Mouse (Mus musculus): ENCODE results near the gene Msh4. TPM values are rescaled to one million over a fixed set of nuclear protein-coding genes. Genes with fewer than 3 reads are reported as not detected.

Msh4 gene
- total RNA-seq (2014; fragmentation: Nextera tagmentation) = not detected in 2 replicates
- total RNA-seq (2017) = not detected in 2 replicates

DNA sequence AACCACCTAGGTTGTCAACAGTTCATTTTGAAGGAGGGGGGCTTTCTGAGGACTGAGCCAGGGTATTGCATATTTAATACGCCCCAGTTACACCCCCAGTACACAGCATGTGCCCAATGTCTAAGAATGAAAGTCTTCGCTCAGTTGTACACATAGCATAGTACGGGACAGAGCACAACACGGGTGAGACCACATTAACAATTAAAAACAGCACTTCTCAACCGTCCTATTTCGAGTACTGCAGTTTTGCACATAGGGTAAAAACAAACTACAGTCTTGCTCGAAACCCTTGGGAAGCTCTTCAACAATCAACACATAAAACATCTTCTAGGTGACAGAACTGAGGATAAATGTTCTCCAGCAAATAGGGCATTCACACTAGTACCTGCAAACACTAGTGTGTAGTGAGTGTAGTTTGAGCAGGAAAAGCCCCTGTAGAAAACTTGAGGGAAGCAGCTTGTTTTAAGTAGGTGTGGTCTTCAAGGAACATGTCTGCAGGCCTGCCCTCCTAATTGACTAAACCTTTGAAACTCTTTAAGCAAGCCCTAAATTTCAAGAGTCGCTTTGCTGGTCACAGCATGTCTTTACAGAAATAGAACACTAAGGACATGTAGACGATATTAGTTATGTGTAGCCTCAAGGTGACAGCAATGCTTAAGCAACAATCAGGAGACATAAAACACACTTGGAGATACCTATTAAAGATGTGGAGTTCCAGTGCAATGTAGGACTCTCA is at the start of gene Msh4:
Msh4 (minus strand) TSS at position 3 of the 736 bp plus-strand sequence.
- no peak for ATAC-seq (replicated peaks; ENCODE audit: poor library complexity, severe bottlenecking)

DNA sequence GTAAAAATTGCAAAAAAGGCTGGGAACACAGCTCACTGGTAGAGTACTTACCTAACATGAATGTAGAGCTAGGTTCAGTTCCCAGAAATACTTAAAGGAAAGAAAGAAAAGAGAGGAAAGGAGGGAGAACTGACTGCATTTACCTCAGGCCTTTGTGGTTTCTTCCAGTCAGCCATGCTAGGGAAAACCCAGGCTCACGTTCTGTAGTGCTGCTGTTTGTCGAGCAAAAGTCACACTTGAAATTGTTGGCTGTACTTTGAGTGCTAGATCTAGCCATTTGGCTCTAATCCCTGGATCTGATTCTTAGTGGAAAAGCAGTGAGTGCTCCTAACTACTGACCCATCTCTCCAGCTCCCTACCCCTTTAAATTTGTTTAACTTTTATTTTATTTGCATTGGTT is 42.2 kb upstream of the Msh4 start:
- no peak for ATAC-seq (replicated peaks; ENCODE audit: poor library complexity, severe bottlenecking)

DNA sequence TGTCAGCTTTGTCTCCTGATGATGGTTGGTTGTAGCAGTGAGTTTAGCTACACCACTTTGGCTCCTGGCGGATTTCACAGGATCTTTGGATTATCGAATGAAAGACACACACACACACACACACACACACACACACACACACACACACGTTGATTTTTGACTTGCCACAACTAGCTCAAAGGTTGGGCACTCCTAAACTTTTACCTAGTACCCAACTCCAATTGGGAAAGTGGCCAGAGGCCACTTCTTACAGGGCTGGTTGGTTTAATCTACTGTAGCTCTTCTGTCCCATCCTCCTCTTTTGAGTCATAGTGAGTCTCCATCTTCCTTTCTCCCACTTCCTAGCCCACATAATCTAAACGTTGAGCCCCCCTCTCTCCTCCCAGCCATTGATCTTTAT is 41.3 kb upstream of the Msh4 start:
- ATAC-seq (replicated peaks; ENCODE audit: poor library complexity, severe bottlenecking) = no peak

DNA sequence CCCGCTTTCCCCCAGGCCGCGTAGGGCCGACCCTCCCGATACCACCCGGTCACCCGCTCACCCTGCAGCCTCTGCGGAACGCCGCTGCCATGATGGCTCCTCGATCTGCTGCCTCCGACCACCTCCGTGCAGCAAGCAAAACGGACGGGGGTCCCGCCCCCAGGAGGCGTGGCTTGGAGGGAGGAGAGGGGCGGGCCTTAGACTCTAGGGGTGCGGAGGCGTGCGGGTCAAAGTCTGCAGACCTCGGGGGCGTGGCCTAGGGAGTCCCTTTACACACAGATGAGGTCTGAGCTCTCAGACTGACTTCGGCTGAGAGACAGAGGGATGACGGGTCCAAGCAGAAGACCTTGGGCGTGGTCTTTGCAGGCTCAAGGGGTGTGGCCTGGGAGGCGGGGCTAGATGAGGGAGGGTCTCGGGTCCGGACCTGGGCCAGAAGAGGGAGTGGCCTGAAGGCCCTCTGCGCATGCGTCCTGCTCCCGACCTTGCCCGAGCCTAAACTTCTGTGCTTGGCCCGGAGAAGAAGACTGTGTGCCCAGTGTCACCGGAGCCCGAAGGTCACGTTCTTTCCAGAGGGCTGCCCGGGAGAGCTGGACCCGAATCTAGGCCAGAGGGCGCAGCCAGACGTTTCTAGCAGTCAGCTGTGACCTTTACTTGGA is 38.5 kb upstream of the Msh4 start, which contains the start of gene Acadm:
Acadm (minus strand) TSS at position 298 of the 656 bp plus-strand sequence.
- peak; percentile 89 for ATAC-seq (replicated peaks; ENCODE audit: poor library complexity, severe bottlenecking)

DNA sequence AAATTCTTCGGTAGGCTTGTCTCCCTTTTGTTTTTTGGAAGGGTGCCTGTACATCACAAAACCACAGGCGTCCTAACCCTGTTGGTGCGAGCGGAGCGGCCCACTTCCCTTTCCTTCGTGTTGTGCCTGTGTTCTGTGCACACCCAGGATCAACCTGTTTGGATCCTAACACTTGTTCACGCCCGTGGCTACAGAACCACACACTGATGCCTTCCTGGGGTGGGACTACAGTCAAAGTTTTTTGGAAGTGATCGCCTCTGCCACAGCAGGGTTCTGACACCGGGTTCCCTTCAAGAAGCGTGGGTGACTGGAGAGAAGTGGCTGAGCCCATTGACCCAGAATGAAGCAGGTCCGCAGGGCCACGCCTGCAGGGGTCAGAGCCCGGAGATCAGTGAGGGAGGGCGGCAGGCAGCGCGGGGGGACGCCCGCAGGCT is 38.0 kb upstream of the Msh4 start:
- peak; percentile 60 for ATAC-seq (replicated peaks; ENCODE audit: poor library complexity, severe bottlenecking)

DNA sequence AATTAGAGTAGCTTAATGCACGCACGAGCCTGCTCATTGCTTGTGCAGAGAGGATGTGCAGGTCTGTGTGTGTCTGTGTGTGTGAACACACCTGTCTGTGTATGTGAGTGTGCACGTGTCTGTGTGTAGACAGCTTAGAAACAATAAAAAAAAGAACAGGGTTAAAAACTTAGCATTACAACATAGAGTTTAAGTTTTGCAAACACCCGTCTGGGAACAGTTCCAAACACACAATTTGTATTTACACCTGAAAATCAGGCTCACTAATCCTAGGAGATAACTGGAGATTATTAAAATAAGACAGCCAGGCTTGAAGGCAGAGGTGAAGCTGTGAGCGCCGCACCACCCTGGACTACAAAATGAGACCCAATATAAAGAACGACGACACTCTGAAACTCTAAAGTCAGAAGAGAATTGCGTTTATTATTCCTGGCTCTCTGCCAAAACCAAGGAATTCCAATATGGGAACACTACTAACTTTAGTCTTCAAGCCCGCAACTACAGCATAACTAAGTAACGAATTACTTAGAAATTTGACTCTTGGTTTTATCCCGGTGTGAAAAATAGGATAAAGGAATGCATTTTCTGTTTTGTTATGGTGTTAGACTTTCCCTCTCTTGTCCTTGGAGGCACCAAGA is 37.2 kb upstream of the Msh4 start:
- no peak for ATAC-seq (replicated peaks; ENCODE audit: poor library complexity, severe bottlenecking)

DNA sequence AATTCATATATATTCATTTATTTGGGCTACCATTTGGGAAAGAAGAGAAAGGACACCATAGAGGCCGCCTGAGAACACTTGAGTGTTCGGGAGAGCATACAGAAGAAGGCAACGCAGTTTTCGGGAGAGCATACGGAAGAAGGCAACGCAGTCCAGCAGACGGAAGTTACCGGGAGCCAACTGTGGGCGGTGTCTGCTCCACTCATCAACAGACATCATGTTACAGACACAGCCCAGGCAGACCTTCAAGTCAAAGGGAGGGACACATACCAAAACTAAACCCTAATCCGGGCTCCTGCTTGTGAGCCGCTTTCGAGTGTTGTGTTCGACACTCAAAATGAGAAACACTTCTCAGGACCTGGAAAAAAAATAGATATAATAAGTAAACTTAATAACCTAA is 35.7 kb upstream of the Msh4 start:
- no peak for ATAC-seq (replicated peaks; ENCODE audit: poor library complexity, severe bottlenecking)

DNA sequence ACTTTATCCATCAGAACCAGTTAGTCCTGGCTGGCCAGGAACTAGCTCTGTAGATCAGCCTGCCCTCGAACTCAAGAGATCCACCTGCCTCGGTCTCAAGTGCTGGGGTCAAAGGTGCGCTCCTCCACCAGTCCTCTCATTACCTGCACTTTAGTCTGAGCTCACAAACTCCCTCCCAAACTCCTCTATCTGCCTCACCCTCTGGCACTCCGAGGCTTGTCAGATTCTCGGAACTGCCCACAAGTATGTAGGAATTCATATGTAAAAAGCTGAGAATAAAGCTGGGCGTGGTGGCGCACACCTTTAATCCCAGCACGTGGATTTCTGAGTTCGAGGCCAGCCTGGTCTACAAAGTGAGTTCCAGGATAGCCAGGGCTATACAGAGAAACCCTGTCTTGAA is 34.5 kb upstream of the Msh4 start:
- ATAC-seq (replicated peaks; ENCODE audit: poor library complexity, severe bottlenecking) = no peak

DNA sequence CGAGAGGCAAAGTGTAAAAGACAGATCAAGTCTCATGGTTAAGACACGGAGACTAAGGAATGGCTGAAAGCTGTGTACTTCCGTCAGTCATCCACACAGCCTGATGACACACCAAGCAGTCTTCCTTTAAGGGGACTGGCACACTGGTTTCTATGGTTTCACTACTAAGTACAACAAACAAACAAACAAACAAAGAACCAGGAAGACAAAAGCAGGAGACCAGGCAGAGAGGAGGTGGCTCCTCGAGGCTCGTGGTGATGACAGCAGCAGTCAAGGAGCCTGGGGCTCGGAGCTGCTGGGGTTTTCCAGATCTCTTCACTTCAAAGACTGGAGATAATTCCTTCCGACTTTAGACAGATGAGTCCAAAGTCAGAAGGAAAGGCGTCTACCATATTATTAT is 34.1 kb upstream of the Msh4 start:
- no peak for ATAC-seq (replicated peaks; ENCODE audit: poor library complexity, severe bottlenecking)

DNA sequence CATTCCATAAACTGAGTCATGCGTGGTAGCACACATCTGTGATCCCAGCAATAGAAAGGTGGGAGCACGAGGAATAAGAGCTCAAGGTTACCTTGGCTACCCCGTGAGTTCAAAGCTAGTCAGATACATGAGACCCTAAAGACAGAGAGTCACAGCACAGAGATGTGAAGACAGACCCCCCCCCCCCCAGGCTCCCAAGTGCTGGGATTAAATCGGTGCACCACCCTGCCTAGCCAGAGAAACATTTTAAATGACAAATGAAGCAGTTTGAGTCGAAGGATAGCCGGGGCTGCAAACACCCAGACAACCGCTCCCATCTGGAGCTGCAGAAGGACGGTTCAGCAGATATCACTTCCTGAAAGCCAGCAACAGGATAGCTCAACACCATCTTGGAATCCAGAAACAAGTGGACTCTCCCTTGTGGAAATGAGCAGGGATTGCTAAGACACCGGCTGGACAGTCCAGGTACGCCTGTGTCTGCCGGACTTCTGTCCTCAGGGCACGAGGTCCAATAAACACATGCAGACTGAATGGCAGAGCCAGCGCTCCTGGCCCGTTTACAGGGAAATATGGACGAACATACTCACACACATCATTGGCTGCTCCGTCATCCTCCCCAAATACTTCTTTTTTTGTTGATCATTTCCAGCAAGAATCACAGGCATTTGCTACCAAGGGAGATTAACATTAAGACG is 31.3 kb upstream of the Msh4 start:
- ATAC-seq (replicated peaks; ENCODE audit: poor library complexity, severe bottlenecking) = no peak

DNA sequence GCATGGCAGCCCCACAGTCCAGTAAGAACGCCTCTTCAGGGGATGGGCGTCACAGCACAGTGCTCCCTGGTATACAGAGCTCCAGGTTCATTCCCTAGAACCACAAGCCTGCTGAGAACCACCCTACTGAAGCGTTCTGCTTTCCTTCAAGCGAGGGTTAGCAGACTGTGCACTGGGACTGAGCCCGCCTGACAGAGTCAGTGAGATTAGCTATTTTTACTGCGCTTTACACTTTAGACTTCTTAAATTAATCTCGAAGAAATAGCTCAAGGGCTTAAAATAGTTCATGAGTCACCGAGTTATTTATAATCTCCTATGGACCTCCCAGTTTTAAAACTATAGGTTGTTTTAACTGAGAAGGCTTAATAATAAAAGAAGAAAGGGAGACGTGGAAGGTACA is 29.9 kb upstream of the Msh4 start:
- ATAC-seq (replicated peaks; ENCODE audit: poor library complexity, severe bottlenecking) = no peak

DNA sequence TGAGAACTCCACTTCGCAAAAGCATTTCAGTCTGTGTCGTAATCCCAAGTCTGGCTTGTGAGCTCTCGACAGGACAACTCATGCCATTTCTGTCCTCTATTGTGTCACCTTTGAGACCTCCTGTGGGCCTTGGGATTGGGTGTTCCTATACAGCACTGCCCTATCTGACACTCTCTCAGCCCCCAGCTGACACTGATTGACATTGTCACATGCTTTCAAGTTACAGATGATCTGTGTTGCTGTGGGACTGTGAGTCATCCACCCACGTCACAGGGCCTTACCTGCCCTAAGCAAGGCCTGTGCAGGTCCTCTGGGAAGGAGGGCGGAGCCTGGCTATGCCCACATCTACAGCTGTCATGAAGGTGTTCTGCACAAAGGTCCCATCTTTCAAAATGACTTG is 26.5 kb upstream of the Msh4 start:
- ATAC-seq (replicated peaks; ENCODE audit: poor library complexity, severe bottlenecking) = no peak

DNA sequence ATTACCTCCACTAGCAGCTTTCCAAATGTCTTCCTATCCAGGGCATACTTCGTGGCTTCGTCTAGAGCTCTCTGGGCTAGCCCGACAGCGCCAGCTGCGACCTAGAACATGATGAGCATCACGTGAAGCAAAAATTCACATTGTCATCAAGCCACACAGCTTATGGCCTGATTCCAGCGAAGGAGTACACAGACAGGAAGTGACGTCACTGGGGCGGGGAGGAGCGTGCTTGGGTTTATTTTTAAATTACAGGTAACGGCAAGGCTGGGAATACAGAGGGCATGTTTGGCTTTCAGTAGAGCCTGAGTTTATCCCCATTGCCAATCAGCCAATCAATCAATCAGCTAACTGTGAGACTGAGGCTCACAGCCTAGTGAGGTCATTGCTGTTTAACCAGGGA is 23.6 kb upstream of the Msh4 start:
- ATAC-seq (replicated peaks; ENCODE audit: poor library complexity, severe bottlenecking) = peak; percentile 33; the same call in 1 of the 2 replicates

DNA sequence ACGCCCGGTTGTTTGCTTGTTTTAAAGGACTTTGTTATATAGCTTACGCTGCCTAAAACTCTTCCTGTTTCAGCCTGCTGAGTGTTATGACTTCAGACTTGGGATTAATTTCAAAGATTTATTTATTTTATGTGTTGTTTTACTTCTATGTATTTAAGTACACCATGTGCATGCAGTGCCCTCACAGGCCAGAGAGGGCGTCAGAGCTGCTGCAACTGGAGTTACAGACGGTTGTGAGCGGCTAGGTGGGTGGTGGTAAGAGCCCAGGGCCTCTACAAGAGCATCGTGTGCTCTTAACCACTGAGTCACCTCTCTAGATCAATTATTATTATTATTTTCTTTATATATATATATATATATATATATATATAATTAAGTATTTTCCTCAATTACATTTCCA is 20.4 kb upstream of the Msh4 start:
- no peak; the same call in 1 of the 2 replicates for ATAC-seq (replicated peaks; ENCODE audit: poor library complexity, severe bottlenecking)

DNA sequence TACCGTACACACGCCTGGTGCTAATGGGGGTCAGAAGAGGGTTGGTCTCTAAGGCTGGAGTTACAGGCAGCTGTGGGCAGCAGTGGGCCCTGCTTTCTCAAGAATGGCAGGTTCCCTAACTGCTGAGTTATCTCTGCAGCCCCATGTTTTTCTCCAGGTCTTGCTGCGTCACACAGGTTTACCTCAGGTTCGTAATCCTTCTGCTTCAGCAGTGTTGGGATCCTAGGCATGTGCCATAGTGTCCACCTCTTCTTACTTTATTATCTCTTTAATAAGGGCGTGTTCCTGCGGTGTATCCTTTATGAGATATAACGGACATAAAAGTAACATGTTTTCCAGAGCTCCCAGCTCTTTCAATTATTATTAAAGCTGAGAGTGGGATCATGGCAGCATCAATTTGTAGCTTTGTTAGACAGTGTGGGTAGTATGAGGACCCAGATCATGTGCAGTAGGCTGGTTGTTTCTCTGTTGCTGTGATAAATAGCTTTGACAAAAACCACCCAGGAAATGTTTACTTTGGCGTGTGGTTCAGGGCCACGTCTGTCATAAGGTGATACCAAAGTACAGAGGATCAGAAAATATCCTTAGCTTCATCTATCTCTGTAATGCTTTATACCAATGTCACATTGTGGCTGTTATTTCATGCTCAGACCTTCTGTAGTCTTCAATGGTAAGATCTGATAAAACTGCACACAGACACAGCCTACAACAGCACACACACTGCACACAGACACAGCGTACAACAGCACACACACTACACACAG is 15.4 kb upstream of the Msh4 start:
- no peak for ATAC-seq (replicated peaks; ENCODE audit: poor library complexity, severe bottlenecking)

DNA sequence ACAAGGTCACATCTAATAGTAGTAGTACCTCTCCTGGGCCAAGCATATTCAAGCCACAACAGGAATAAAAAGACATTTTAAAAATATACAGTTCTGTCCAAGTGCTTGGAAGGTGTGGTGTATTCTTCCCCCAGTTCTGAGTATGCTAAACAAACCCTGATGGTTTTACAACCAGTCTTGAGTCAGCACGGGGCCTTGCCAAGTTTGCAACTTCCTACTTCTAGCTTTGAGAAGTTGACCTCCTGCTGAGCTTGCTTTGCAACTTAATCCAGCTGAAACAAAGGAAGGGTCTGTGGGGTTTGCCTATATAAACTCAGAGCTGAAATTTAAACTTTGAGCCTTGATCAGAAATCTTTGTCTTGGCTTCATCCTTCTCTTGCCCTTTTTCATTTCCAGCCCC is 11.3 kb upstream of the Msh4 start:
- ATAC-seq (replicated peaks; ENCODE audit: poor library complexity, severe bottlenecking) = no peak

DNA sequence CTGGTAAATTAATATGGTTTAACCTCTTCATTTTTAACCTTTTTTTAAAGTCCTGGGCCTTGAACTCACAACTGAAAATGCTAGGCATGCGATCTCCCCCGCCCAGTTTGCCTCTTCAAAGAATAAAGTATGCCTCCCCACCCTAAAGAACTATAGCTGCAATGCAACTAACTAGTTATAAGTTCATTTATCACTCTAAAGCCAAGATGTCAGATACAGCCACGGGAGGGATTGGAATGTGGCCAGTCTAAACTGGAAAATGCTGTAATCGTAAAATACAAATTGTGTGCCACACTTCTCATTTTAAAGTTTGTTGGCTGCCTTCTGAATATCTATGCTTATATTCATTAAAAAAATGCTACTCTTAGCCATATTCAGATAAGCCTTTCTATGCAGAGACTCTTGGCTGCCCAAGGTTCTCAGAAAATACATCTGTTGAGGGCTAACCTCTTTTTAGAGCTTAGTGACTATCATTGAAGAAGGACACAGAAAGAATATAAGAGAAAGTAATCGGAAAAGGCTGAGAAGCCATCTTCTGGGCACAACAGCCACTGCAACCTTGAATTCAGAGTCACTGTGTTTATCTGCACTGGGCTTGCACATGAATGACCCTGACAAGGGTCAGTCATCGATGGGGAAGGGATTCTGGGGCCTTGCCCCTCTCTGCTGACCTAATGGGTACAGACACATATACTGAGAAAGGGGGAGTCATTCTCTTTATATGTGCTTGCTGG is 7.7 kb upstream of the Msh4 start:
- ATAC-seq (replicated peaks; ENCODE audit: poor library complexity, severe bottlenecking) = no peak

DNA sequence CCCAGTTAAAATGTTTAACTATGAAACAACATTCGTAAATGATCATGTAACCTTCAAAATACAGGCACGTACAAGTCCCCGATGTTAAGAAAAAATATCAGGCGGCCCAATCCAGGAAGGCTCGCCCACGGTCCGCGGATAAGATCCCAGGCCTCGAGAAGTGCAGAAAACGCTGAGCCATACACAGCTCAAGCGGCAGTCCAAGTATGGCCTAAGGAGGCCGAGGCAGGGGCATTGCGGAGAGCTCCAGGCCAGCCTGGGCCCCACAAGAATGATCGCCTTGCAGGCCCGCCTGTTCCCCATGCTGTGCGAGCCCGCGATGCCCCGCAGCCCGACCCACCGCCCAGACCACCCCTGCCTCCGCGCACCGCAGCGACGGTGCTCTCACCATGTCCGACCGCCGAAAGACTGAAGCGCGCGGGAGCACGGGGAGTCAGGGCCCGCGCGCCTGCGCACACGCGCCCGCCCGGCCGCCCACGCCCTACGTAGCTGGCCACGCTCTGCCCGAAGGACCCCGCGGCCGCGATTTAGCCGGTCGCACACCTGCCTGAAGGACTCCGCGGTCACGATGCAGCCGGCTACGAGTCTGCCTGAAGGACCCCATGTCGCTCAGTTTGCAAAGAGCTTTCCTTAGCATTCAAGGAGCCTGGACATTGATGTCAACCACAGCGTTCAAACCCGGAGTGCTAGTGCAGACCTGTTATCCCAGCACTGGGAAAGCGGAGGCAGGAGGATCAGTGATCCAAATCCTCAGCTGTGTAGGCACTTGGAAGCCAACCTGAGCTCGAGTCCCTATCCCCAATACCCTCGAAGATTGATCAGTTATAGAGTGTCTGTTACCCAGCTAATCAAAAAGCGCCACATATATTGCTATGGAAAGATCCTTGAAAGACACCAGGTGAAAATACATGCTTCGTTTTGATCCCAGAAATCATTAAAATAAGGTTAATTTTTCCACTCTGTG is 6.9 kb upstream of the Msh4 start, which contains the start of gene Rabggtb:
Rabggtb (minus strand) TSS at position 464 of the 964 bp plus-strand sequence.
- peak; percentile 91 for ATAC-seq (replicated peaks; ENCODE audit: poor library complexity, severe bottlenecking)
